Mouse (Mus musculus): ENCODE results near the gene Pip5k1c. TPM values are rescaled to one million over a fixed set of nuclear protein-coding genes. Genes with fewer than 3 reads are reported as not detected.

The Pip5k1c gene
- polyA plus RNA-seq (2016; fragmentation: Nextera tagmentation; extraction: Ambion mirVana): 89.7 and 99.3 TPM in 2 replicates

DNA sequence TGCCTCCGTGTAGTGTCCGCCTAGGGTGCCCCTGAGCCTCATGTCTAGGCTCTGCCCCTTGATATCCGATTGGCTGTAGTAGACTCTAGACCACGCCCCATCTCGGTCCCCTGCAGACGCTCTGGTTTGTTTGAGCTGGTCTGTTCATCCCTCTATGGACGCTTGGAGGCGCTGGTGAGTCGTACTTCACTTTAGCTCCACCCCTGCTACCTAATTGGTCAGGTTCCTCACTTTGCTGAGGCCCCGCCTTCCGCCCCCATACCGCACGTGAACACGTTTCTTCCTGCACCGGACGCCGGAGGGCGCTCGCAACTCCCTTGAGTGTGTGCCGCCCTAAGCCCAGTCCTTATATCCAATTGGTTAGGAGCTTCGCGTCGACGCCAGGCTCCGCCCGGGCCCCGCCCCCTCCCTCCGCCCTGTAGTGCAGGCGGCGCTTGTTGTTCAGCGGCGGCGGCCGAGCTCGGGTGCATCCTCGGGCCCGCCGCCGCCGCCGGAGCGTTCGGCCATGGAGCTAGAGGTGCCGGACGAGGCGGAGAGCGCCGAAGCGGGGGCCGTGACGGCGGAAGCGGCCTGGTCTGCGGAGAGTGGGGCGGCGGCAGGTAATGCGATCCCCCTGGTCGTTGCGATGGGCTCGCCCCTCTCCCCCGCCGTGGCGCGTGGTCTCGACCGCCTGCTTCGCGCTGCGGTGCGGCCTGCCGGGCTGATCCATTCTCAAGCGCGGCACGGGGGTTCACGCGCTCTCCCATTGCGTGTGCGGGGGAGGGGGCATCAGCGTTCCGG lies at the start of gene Pip5k1c:
Gene Pip5k1c (plus strand): TSS at position 410 of the 780 bp plus-strand sequence.
- Histone ChIP-seq H3K9me3 (no peaks in the 10 kb centered on the region), H3K27ac (peak within 1 kb of the TSS; percentile 72), H3K4me2 (replicated peaks) (peak within 1 kb of the TSS; percentile 86), H3K4me3 (peak within 1 kb of the TSS; percentile 80), H3K36me3 (peaks cover 4% of the 10 kb centered on the region; the same call in 1 of the 2 replicates), H3K4me1 (peaks cover 26% of the 10 kb centered on the region), H3K9ac (peak within 1 kb of the TSS; percentile 87), H3K27me3 (replicated peaks) (peaks cover 18% of the 10 kb centered on the region)
- ATAC-seq (ENCODE audit: low FRiP score, low read depth): peak; percentile 94
- under 1% methylated on average over 80 of the region's 80 CpGs for WGBS

DNA sequence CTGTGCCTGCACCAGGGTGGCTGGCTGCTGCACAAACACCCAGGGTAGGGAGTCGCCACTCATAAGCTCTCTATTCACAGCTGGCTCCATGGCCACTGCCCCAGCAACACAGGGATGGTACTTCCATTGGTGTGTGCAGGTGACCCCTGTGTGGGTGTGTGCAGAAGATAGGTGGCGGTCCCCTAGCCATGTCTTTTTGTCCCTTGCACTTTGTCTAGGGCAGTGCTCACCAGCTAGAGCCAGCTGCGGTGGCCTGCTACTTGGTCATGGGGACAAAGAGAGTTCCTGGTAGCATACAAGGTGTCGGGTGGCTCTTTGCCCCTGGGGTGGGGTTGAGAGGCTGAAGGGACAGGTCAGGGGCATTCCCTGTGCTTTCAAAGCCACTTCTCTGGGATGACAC lies 48.6 kb upstream of the Pip5k1c start:
- Histone ChIP-seq H3K9ac (no peak overlapping the region), H3K27ac (no peak overlapping the region), H3K4me3 (no peak overlapping the region), H3K9me3 (no peaks in the 10 kb centered on the region), H3K4me2 (replicated peaks) (no peak overlapping the region), H3K4me1 (peaks cover 7% of the 10 kb centered on the region; the same call in 1 of the 2 replicates), H3K27me3 (replicated peaks) (peaks cover 36% of the 10 kb centered on the region), H3K36me3 (0 out of 2 replicates have a peak, but pooled peaks cover 3% of the 10 kb centered on the region)
- WGBS: 76% methylated on average over 4 of the region's 4 CpGs
- ATAC-seq (ENCODE audit: low FRiP score, low read depth): no peak

DNA sequence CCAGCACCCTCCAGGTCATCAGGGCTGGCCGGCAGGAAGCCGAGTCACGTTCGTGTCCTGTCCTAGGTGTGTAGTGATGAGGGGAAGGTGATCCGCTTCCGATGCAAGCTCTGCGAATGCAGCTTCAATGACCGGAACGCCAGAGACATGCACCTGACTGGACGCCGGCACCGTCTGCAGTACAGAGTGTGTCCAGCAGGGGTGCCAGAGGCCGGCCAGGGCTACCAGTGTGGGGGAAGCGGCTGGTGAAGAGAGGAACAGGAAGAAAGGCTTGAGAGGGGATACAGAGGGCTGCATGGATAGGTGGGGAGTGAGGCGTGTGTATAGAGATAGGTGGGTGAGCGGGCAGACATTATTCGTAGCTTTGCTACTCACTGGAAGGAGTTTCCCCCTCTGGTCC lies 48.2 kb upstream of the Pip5k1c start:
- 9% methylated on average over 17 of the region's 17 CpGs for WGBS
- H3K36me3 ChIP-seq: 0 out of 2 replicates have a peak, but pooled peaks cover 3% of the 10 kb centered on the region
- peak; percentile 60 for ATAC-seq (ENCODE audit: low FRiP score, low read depth)
- peaks cover 32% of the 10 kb centered on the region for H3K27me3 ChIP-seq (replicated peaks)
- no peak overlapping the region for H3K4me2 ChIP-seq (replicated peaks)
- H3K27ac ChIP-seq: no peak overlapping the region
- H3K4me1 ChIP-seq: peaks cover 6% of the 10 kb centered on the region; the same call in 1 of the 2 replicates
- no peak overlapping the region for H3K4me3 ChIP-seq
- H3K9me3 ChIP-seq: no peaks in the 10 kb centered on the region
- H3K9ac ChIP-seq: no peak overlapping the region

DNA sequence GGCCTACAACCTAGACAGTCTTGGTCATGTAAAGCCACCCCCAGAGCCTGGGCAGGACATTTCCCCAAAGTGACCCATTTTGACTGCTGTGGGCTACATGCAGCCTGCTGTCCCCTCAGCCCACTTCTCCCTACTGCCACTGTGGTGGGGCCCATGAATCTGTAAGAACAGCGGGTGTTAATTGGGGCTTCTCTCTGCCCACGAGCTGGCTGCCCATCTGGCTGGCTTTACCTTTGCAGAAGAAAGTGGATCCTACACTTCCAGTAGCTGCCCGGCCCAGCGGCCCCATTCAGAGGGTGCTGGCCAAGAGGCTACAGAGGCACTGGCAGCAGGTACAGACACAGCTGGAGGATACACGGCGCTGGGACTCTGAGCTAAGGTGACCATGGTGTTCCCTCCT lies 47.6 kb upstream of the Pip5k1c start:
- Histone ChIP-seq H3K4me2 (replicated peaks) (no peak overlapping the region), H3K27me3 (replicated peaks) (peaks cover 26% of the 10 kb centered on the region)
- 86% methylated on average over 6 of the region's 6 CpGs for WGBS

GRCm38 (mm10) chr10:81247804-81248203 lies 45.0 kb upstream of the Pip5k1c start:
- Histone ChIP-seq H3K4me1 (peaks cover 10% of the 10 kb centered on the region), H3K27me3 (replicated peaks) (peaks cover 34% of the 10 kb centered on the region)
- 97% methylated on average over 2 of the region's 2 CpGs for WGBS

More for the DNA sequence above, 47.6 kb upstream of the Pip5k1c start:
- ATAC-seq (ENCODE audit: low FRiP score, low read depth): no peak
- H3K9me3 ChIP-seq: no peaks in the 10 kb centered on the region
- no peak overlapping the region for H3K4me3 ChIP-seq
- H3K4me1 ChIP-seq: peaks cover under 1% of the 10 kb centered on the region; the same call in 1 of the 2 replicates
- H3K36me3 ChIP-seq: 0 out of 2 replicates have a peak, but pooled peaks cover 3% of the 10 kb centered on the region
- H3K9ac ChIP-seq: no peak overlapping the region
- no peak overlapping the region for H3K27ac ChIP-seq

GRCm38 (mm10) chr10:81249442-81249841 lies 43.3 kb upstream of the Pip5k1c start:
- Histone ChIP-seq H3K4me1 (peaks cover 14% of the 10 kb centered on the region), H3K4me3 (no peak overlapping the region), H3K4me2 (replicated peaks) (no peak overlapping the region), H3K27ac (no peak overlapping the region), H3K9ac (no peak overlapping the region), H3K9me3 (no peaks in the 10 kb centered on the region), H3K27me3 (replicated peaks) (peaks cover 41% of the 10 kb centered on the region), H3K36me3 (no peaks in the 10 kb centered on the region)
- 85% methylated on average over 8 of the region's 8 CpGs for WGBS
- ATAC-seq (ENCODE audit: low FRiP score, low read depth): no peak

More at GRCm38 (mm10) chr10:81247804-81248203, 45.0 kb upstream of the Pip5k1c start:
- no peak overlapping the region for H3K4me2 ChIP-seq (replicated peaks)
- H3K9ac ChIP-seq: no peak overlapping the region
- no peak for ATAC-seq (ENCODE audit: low FRiP score, low read depth)
- H3K4me3 ChIP-seq: no peak overlapping the region
- 0 out of 2 replicates have a peak, but pooled peaks cover 3% of the 10 kb centered on the region for H3K36me3 ChIP-seq
- H3K27ac ChIP-seq: no peak overlapping the region
- no peaks in the 10 kb centered on the region for H3K9me3 ChIP-seq

DNA sequence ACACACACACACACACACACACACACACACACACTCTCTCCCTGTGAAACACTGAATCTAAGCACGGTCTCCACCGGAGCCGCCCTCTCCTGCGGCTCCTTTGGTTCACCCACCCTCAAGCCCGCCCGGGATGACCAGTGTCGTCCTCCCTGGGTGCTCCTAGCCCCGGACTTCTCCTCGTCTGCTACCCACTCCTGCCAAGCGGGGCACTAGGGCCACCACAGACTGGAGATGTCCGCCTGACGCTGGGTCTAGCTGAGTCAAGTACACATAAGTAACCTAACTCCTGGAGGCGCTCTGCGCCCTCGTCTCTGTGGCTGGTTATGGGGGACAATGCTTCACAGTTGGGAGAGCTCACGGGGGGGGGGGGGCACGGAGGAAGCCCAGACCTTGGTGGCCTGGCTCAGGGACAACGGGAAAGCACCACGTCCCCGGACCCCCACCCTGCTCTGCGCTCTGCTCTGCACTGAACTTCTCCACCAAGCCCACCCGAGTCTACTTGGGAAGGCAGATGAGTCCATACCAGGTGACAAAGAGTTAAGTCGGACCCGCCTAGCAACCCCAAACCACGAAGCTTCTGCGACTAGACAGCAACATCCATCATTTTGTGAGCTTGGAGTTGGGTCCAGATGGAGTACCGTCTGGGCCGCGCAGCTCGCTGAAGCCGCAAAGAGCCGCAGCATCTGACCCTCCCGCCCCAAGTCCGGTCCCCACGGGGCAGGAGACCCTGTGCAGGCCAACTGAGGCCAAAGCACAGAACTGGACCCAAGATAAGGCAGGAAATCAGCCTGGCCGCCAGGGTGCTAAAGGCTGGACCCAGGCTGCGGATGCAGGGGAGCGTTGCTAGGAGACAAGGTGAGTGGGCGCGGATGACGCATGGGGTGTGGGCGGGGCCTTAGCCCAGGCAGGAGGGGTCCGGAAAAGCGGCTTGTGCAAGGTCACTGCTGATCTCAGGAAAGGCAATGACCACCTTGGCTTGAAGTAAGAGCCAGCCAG lies 40.0 kb upstream of the Pip5k1c start, which contains the start of gene Matk:
Gene Matk (plus strand): TSS at position 512 of the 996 bp plus-strand sequence.
- 0 out of 2 replicates have a peak within 1 kb of the TSS, but pooled peaks have one; percentile 11 for H3K4me3 ChIP-seq
- peaks cover 62% of the 10 kb centered on the region for H3K27me3 ChIP-seq (replicated peaks)
- no peaks in the 10 kb centered on the region for H3K9me3 ChIP-seq
- no peak within 1 kb of the TSS for H3K27ac ChIP-seq
- ATAC-seq (ENCODE audit: low FRiP score, low read depth): peak; percentile 61
- no peaks in the 10 kb centered on the region for H3K36me3 ChIP-seq
- H3K4me1 ChIP-seq: peaks cover 22% of the 10 kb centered on the region
- peak within 1 kb of the TSS; percentile 27 for H3K9ac ChIP-seq
- peak within 1 kb of the TSS; percentile 52 for H3K4me2 ChIP-seq (replicated peaks)
- 10% methylated on average over 44 of the region's 44 CpGs for WGBS

DNA sequence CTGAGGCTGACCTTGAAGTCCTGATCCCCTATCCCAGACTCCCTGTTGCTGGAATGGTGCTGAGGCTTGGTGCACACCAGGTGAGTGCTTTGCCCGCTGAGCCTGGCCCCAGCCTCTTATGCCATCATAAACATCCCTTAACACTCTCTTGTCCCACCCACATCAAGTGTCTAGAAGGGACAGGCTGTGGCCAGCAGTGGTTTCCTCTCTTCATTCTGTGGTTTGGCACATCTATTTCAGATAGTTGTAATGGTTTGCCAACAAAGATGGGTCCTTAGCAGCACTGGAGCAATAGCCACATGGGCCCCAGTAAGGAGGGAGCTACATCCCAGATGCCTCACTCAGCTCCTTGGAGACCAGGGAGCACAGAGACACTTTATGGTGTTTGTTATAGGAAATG lies 37.9 kb upstream of the Pip5k1c start:
- H3K4me3 ChIP-seq: no peak overlapping the region
- no peak for ATAC-seq (ENCODE audit: low FRiP score, low read depth)
- H3K27ac ChIP-seq: no peak overlapping the region
- no peaks in the 10 kb centered on the region for H3K9me3 ChIP-seq
- H3K9ac ChIP-seq: no peak overlapping the region
- WGBS: 56% methylated on average over 1 of the region's 1 CpGs
- H3K36me3 ChIP-seq: no peaks in the 10 kb centered on the region
- H3K27me3 ChIP-seq (replicated peaks): peaks cover 84% of the 10 kb centered on the region
- H3K4me2 ChIP-seq (replicated peaks): no peak overlapping the region
- peaks cover 34% of the 10 kb centered on the region for H3K4me1 ChIP-seq

DNA sequence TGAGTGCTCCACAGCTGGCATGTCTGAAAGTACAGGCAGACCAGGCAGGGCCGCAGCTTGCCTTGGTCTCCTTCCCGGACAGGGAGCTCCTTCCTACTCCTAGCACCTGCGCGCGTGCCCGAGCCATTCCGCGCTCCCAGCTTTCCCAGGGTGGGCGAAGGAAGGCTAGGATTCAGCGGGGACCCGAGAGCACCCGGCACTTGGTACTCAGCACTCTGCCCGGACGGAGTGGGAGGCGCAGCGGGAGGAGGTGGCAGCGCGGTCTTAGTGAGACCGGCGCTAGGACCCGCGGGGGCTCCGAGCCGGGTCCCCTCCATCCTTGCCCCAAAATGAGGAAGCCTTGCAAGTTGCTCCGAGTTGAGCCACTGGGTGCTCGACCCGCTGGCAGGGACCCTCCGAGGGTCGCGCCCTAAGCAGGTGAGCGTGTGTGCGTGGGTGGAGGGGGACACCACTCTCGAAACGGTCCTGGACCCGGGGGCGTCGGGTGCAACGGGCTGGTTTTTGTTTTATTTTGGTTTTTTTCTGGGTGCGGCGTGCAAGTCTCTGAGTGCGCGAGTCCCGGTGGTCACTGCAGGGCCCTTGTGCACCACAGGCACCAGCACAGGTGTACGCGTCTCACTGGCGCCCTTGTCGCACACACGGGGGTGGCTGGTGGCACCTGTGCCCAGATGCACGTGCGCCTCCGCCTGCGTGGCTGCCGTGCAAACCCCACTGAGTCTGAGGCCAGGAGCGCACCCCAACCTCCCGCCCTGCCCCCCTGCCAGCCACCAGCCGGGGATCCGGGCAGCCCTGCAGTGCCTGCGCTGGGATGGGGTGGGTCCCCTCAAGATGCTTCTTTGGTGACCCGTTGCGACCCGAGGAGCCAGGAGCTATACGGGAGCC lies 35.4 kb upstream of the Pip5k1c start:
- peak overlapping the region; percentile 71 for H3K4me2 ChIP-seq (replicated peaks)
- H3K4me1 ChIP-seq: peaks cover 31% of the 10 kb centered on the region
- WGBS: 3% methylated on average over 62 of the region's 62 CpGs
- peaks cover 9% of the 10 kb centered on the region for H3K36me3 ChIP-seq
- H3K9ac ChIP-seq: peak overlapping the region; percentile 52; the same call in 1 of the 2 replicates
- ATAC-seq (ENCODE audit: low FRiP score, low read depth): no peak
- H3K27me3 ChIP-seq (replicated peaks): peaks cover 67% of the 10 kb centered on the region
- peak overlapping the region; percentile 39 for H3K4me3 ChIP-seq
- no peak overlapping the region for H3K27ac ChIP-seq
- H3K9me3 ChIP-seq: 0 out of 2 replicates have a peak, but pooled peaks cover 5% of the 10 kb centered on the region

DNA sequence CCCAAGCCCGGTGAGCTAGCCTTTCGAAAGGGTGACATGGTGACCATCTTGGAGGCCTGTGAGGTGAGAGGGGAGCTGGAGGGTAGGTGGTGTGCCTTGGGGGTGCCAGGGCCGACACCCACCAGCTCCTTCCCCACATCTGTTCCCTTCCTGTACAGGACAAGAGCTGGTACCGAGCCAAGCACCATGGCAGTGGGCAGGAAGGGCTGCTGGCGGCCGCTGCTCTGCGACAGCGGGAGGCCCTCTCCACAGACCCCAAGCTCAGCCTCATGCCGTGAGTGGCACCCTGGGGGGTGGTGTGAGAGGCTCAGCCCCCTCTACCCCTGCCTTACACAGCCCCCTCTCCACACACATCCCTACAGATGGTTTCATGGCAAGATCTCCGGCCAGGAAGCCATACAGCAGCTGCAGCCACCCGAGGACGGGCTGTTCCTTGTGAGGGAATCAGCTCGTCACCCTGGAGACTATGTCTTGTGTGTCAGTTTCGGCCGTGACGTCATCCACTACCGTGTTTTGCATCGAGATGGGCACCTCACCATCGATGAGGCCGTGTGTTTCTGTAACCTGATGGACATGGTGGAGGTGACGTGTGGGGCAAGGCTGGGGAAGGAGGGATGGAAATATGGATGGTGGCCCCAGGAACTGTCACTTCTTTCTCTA lies 33.4 kb upstream of the Pip5k1c start:
- H3K9me3 ChIP-seq: 0 out of 2 replicates have a peak, but pooled peaks cover 5% of the 10 kb centered on the region
- H3K4me1 ChIP-seq: peaks cover 23% of the 10 kb centered on the region
- H3K4me3 ChIP-seq: no peak overlapping the region
- H3K9ac ChIP-seq: no peak overlapping the region
- H3K36me3 ChIP-seq: peaks cover 29% of the 10 kb centered on the region
- H3K4me2 ChIP-seq (replicated peaks): peak overlapping the region; percentile 12
- WGBS: 41% methylated on average over 21 of the region's 21 CpGs
- ATAC-seq (ENCODE audit: low FRiP score, low read depth): 0 out of 2 replicates have a peak, but pooled peaks have one; percentile 18
- H3K27me3 ChIP-seq (replicated peaks): peaks cover 48% of the 10 kb centered on the region
- no peak overlapping the region for H3K27ac ChIP-seq
